Mouse (Mus musculus) v-Abl transformed pro-B cells (cell line): ENCODE results near the gene Nkx1-1.

ENCODE experiments used
- in situ Hi-C, 2 experiments: fragments of 400-800 bp; cut with MboI; formaldehyde crosslinking; loops; one replicate each; pipeline ENCODE4 v1.15.1; 2025; ENCODE audit not compliant: unreplicated experiment in 2 of 2

The Nkx1-1 gene

DNA sequence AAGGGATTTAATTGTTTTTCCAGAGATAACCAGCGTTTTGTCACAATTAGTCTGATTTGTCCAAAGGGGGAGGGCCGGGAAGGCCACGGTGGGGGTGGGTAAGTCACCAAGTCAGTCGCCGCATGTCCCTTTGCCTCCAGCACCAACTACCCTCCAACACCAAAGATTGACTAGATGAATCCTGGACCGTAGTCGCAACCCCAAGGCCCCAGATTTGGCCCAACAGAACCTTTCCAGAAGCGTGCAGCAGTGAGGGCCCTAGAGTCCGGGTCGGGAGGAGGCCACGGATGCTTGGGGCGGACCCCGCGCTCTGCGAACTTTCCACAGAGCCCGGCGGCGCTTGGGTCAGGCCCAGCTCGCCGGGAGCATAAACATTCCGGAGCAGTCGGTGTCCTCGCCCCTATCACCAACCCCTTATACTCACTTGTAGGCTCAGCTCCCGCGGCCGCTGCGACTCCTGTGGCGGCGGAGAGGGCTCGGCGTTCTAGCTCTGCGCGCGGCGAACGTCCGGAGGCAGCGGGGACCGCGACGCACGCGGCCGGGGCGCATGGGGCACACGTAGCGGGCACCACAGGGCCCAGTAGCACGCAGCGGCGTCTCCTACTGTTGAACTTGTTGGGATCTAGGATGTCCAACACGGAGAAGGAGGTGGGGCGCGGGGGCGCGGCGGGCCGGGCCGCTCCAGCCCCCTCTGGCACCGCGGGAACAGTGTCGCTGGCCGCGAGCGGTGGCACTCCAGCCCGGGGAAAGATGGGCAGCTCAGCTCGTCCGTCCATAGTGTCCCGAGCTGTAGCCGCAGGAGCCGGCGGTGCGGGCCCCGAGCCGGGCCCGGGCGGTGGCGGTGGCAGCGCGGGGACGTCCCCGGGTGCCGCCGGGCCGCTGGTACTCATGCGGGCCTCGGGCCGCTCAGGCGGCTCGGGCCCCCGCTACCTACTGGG is at the start of gene Nkx1-1:
Gene Nkx1-1, minus strand, starts transcription at position 776 of the 938 bp plus-strand sequence.
- in situ Hi-C loops: no loop called here

DNA sequence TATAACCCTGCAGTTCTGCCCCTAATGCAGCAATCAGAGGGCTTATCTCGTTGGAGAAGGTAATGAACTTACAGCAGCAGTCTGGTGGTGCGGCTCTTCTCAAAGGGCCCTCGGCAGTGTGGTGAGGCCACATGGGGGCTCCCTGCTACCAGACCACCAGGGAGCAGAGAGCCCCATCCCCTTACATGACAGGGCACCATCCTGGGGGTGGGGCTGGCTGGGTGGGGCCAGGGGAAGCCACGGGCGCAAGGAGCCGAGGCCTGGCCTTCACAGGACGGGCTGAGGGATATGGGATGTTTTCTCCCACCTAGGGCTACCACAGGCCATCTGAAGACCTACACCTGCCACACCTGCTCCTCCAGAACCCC is 47.5 kb upstream of the Nkx1-1 start:
- in situ Hi-C loops: no loop called here

DNA sequence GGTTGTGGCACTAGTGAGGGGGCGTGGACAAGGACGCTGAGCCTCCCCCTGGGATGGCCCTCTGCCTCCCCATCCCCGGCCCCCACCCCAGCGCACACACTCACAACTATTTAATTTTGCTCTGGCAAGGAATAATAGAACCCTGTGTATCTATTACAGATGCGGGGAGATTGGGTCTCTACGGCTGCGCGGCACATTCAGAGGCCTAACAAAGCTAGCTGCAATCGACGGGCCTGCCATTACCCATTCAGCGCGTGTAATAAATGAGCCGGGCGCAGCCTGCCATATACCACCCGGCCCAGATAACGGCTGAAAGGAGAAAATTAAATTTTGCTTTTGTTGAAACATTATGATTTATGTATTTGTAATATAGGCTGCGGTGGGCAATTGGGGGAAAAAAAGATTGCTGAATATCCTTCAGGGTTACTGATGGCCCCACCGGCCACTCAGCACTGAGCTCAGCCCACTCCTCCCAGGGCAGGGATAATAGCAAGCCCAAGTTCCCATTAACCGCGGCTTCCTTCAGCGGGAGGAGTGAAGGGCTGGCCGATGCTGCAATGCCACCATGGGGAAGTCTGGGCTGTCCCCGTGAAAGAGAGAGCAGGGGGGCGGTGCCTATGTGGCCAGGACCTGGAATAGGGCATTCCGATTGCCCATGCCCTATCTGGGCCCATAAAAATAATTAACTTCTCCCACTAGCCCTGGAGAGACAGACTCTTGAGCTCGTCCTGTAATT is 47.0 kb upstream of the Nkx1-1 start:
- in situ Hi-C loops: no loop called here

DNA sequence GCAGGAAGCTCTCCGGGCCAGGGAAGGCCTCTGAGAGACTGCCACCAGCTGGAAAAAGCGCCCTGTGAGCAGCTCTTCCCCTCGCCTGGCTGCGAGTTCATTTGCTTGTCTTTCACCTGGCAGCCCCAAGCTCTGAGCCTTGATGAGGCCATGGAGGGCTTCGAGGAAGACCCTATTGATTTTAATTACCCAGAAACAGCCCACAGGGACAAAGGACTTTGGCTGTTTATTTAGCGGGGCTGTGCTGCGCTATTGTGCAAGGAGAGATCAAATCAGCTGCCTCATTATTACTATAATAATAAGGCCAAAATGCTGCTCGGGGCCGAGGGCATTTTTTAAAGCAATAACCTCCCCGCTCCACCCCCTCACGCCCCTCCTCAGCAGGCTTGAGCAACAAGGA is 31.7 kb upstream of the Nkx1-1 start:
- in situ Hi-C loops: no loop called here

DNA sequence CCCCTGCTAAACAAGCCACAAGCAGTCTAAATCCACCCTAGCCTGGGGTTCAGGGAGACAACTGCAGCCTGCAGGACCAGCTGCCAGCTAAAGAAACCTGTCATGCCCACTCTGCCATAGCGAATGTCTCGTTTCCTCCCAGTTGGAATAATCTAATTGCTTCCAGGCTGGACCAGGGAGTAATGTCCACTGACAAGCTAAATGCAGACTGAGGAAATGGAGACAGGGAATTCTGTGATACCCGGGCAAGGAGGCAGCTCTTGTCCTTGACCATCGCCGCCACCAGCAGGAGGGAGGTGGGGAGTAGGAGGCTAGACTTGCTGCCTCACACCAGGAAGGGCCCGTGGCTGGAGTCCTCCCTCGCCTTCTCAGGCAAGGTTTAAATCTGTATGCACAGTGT is 30.6 kb upstream of the Nkx1-1 start:
- in situ Hi-C loops: no loop called here

DNA sequence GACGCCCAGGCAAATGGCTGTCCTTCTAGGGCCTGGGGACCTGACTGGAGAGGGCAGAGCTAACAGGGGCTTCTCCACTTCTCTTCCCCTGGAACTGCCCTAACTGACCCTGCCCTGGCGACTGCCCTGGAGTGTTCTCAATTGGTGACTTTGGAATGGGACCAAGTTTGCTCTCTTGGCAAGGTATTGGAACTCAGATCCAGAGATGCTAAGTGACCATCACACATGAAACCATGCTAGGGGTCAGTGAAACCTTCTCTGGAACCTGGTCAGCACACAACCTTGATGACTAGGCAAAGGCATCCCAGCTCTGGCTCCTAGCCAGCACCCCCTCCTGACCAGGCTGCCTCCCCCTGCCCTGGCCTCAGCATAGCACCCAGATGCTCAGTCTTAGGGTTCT is 25.3 kb upstream of the Nkx1-1 start:
- in situ Hi-C loops: no loop called here

DNA sequence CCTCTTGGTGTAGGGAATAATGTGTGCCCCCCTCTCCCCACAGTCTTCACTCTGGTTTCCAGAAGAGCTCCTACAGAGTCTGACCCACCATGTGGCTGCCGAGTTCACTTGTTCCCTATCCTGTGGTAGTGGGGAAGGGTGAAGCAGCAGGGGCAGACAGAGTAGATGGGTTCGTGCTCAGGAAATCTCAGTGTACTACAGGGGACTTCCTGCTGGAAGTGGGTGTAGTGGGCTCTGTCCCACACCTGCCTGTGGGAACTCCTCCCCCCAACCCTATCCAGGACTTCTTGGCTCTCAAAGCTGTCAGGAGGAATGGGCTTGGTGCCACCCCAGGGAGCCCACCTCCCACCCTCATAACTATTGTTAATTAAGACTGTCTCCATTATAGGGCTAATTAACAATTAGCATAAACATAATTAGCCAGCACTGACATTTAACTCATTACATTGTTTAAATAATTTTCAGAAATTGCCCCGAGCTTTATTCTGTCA is 24.4 kb upstream of the Nkx1-1 start:
- in situ Hi-C loops: no loop called here

DNA sequence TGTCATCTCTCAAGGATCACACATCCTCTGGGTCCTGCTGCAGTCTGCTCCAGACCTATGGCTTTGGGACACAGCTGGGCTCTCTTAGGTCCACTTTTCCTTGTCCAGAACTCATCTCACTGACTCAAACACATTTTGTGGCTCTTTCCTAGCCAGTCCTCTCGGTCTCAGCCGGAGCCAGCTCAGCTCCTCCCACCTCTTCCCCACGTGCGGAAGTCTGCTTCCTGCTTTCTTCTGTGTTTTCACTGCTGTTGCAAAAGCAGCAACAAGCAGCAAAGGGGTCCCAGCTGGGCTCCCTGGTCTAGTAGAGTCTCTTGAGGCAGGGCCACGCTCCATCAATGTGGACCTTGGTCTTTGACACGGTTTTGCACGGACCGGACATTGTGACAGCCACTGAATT is 22.0 kb upstream of the Nkx1-1 start:
- in situ Hi-C loops: no loop called here

DNA sequence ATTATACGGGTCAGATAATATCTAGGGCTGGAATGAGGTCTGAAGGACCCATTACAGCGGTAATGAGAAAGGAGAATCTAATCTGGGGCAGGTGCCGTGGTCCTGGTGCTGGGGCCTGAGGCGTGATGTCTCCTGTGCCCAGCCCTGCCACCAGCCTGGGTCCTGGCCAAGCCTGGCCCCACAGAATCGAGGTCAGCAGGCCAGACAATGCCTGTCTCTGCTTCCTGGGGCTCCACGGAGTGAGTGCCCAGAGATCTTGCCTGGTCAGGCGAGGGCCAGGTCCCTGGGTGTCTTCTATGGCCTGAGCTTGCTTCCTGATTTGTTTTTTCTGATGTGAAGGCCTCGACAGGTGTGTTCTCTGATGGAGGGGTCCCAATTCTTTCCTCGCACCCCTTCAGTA is 10.0 kb upstream of the Nkx1-1 start:
- in situ Hi-C loops: loop anchor here in 1 of 2 experiments (10.0 kb wide), 1 partner anchor 49 kb away; no protein-coding TSS in a partner anchor

DNA sequence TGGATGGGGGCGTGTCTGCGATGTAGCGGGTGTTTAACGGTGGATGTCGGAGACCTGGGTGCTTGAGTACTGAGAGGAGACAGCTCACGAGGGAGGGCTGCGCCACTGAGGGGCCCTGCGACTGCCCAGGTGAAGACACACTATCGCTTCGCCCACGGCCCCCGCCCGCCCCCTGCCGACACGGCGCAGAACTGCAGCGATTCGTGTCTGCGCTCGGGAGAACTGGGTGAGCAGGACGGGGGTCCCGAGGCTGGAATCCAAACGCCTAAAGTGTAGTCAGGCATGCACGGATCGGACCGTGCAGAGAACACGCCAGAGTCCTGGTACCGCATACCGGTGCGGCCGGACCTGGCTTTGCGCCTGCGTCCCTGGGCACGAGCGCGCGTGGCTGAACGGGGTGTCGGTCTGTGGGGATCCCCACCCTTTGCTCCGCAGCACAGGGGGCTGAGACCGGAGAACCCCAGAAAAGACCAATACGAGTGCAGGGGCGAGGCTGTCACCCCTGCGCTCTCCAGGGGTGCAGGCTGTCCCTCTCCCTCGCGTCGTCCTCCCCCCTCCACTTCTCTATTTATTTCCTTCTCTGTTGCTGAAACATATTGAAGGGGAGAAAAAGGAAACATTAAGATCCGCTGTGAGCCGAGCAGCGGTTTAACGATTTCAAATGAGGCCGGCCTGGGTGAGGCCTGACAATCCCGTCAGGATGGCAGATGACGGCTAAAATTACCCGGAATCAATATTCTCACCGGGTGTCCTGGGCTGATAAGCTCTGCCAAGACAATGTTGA is 9.3 kb upstream of the Nkx1-1 start:
- in situ Hi-C loops: loop anchor here in 1 of 2 experiments (10.0 kb wide), 1 partner anchor 48 kb away; no protein-coding TSS in a partner anchor

DNA sequence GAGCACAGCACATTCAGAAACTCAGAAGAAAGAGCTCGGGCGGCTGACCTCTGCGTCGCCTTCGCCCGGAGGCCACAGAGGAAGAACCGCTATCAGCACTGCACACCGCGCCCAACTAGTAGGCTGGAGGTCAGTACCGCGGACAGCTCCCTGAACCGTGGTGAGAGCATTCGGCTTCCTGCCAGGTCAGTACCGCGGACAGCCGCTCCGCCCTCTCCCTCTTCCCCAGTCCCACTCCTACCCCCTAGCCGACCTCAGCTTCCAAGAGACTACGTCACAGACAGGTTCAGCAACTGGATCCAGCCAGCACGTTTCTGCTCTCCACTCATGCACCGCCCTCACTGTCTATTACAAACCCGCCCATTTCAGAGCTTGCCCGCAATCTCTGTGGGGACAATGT is 4.4 kb upstream of the Nkx1-1 start:
- in situ Hi-C loops: no loop called here

DNA sequence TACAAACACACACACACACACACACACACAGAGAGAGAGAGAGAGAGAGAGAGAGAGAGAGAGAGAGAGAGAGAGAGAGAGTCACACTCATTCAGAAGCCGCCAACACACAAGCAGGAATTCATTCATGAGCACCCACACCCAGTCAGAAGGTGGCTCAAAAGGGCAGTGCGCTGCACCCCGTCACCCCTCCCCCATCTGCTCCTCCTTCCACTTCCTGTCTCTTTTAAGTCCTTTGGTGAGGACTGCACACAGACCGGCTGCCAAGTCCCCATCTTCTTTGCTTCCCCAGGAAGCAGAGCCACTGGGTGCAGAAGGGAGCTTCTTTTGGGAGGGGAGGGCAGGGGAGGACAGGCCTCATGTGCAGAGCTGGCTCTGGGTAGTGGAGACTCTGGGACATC is 2.2 kb upstream of the Nkx1-1 start:
- in situ Hi-C loops: no loop called here

DNA sequence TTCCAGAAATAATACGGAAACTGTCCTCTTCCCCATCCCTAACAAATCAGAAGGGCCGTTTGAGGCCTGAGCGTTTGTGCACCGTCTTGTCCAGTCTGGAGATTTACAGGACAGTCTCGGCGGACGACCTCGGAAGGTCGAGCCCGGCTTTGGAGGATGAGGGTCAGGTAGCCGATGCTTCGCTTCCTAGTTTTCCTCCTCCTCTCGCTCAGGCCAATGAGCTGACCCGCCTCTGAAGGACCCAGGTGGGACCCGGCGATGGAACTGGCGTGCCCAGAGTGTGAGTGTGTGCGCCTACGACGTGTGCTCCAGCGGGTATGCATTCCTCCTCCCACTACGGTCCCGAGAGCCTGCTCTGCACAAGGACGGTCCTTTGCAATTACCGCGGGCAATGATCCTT is 1.4 kb upstream of the Nkx1-1 start:
- in situ Hi-C loops: no loop called here

DNA sequence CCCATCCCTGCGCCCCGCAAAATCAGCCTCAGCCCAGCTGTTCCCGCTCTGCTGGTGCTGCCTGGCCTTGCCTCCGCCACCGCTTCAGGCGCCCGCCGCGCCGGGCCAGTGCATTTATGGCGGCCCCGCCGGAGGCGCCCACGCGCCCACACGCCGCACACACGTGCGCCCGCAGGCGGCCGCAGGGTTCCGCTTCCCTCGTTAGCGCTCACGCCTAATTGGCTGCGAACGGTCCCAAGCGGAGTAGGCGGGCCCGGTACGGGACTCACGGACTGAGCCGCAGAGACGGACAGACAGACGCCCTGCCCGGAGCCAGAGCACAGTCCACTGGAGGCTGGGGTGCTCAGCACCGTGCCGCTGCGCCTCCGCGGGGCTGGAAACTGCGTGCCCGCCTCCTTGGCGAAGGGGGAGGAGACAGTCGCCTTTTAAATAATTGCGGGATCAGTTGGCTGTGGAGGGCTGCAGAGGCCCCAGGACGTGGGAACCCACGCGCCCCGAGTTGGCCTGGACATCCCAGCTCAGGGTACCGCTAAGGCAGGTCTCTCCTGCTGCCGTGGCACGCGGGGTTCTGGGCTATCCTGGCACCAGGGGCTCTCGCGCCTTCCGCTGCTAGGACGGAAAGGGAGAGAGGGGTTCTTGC is 485 bp upstream of the Nkx1-1 start:
- in situ Hi-C loops: no loop called here

DNA sequence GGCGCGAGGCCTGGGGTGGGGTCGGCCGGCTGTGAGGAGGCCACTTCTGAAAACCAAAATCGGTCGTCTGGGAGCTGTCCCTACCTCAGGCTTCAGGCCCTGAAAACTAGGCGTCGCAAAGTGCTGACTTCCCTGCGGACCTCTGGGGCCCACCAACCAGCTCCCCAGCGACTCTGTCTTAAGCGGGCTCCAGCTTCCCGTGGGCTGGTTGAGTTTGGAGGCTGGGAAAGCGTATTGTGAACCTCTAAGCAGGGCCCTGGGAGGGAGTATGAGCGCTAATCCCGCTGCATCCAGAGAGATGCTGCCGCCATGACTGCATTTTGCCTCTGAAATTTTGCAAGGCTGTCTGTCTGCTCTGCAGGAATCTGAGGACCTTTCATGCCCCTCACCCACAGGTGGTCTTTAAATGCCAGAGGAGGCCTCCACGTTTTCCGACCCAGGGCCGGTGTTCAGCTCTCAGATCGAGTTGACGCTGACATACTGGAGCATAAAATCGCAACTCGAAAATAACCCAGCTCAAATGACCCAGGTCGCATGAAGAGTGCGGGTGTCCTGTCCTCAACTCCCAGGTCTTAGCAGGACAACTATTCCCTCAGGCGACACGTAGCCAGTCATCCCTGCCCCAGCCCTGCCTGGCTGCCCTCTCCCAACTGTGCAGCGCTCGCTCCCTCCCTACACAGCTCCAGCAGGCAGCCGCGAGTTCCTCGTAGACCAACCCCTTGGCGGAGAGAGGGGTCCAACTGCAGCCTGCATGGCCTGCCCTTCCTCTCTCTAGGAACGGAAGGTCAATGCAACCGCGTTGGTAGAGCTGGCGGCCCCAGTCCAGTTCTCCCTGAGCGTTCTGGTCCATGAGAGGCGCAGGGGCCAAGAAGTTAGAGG is 1.5 kb downstream of the Nkx1-1 start:
- in situ Hi-C loops: no loop called here

DNA sequence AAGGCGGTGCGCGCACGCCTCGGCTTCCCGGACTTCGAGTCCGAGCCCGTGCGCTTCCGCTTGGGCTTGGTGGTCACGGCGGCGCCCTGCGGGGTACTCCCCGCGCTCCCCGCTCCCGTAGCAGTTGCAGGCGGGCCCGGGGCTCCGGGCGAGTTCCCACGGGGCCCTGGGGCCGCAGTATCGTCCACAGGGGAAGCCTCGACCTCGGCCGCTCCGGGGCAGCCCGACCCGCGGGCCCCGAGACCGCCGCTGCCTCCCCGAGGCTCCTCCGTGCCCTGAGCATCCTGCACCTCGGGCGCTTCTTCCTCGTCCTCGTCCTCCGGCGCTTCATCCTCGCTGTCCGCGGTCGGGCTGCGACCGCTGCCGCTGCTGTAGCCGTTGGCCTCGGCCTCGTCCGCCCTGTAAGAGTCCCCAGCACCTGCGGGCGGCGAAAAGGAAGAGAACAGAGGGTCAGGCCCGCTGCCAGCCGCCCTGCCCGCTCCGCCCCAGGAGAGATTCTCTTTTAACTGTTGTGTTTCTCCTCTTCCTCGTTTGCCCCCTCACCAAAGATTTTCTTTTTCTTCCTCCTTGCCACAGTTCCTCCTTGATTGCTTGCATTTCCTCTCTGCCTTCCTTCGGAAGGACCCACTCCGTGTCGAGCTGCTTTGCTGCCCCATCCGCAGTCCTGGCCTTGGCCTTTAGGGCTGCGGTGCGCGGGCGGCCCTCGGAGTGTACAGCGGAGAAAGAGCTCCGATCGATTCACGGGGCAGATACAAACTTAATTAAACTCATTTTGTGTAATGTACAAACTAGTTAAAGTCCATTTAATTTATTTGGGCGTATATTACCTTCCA is 2.4 kb downstream of the Nkx1-1 start:
- in situ Hi-C loops: no loop called here

DNA sequence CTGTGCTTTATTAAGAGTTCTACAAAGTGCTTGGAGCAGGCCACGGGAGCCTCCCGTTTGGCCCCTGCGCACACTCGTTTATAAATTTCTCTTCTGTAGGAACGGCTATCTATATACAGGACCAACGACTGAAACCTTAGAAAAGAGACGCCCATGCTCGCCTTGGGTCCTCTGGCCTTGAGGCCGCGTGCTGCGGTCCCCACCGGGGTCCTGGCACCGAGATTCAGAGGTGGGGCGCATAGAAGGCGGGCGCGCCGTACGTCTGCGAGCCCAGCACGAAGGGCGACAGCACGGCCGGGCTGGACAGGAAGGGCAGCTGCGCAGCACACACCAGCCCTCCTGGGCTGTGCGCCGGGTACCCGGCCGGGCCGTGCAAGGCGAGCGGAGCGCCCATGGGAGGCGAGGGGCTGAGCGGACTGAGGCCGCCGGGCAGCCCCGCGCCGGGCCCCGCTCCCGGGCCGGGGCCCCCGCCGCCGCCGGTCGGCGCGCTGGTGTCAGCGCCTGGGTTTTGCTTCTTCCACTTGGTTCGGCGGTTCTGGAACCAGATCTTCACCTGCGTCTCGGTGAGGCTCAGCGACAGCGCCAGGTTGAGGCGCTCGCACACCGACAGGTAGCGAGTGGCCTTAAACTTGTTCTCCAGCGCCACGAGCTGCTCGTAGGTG is 3.1 kb downstream of the Nkx1-1 start:
- in situ Hi-C loops: no loop called here

DNA sequence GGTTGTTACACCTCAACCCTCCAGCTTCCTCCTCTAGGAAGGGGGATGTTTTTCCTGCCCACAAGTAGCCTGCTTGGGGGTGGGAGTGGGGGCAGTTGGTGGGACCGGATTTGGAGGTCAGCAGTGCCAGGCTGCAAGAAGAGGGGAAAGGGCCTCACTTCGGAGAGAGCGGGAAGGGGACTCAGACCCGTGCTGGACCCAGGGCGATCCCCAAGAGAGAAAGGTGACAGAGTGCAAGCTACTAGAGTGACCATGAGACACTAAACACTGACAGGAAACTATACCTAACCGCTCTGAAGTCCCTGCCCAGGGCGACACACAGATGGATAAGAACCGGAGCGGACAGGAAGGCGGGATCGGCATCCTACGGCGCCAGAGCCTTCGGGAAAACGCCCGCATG is 3.7 kb downstream of the Nkx1-1 start:
- in situ Hi-C loops: no loop called here
